In the genomic region with DNA sequence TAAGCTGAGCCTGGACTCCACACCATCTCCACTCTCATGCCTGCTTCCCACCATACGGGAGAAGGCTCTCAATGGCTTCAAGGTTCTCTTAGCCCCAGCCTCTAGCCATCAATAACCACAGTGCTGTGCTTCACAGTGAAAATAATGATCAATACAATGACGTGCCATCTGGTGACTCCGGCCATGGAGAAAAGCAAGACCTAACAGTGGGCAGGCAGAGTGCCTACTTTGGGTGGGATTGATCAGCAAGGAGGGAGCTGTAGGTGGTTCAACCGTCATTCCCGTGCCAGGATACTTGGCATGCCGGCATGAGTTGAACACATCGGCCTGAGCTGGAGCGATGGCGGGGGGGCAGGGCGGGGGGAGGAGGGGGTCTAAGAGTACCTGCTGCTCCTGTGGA, we compare ENCODE assay signal across 21 mouse cellular contexts. TPM values are rescaled to one million over a fixed set of nuclear protein-coding genes. Genes with fewer than 3 reads are reported as not detected.
DNase-seq lines count a peak whose midpoint lies in the region; ATAC-seq and TF ChIP-seq lines count a peak whose summit lies in the region.
"Had no signal": no experiment of that assay in that cellular context is flagged by ENCODE, and none has a peak within 500 bp of the region (broad histone marks: within the 10 kb centered on the region; RNA-seq: fewer than 3 reads in every experiment).

No protein-coding gene starts in this region.

- DNase-seq in embryonic facial prominence, embryonic 10.5 days (ENCODE audit: low spot score): no peak
- DNase-seq in layer of hippocampus, adult 2 months (ENCODE audit: low spot score in 2 of 2): no peak
- DNase-seq in layer of hippocampus, postnatal 36 days: no peak
- DNase-seq in limb, embryonic 10.5 days (ENCODE audit: low spot score): no peak
- DNase-seq in midbrain, embryonic 14.5 days: no peak
- no peak for DNase-seq in urinary bladder, postnatal 4 days (ENCODE audit: low spot score in 2 of 2)
- DNase-seq: cerebellum, adult 11 months; gastrocnemius, postnatal 25 days; layer of hippocampus, adult 9-11 months; lung, adult 18-20 months; right cerebral cortex, adult 18-20 months; spleen, adult 18-20 months had no signal

- WGBS in embryonic facial prominence, embryonic 15.5 days: 65% methylated on average over 10 of the region's 10 CpGs
- 61% methylated on average over 10 of the region's 10 CpGs for WGBS in embryonic facial prominence, embryonic 10.5 days
- WGBS in limb, embryonic 10.5 days: 48% methylated on average over 10 of the region's 10 CpGs
- 26% methylated on average over 10 of the region's 10 CpGs for WGBS in midbrain, embryonic 14.5 days

- ATAC-seq in embryonic facial prominence, embryonic 15.5 days (ENCODE audit: insufficient number of reproducible peaks, low FRiP score, low TSS enrichment, low read depth): no peak
- no peak for ATAC-seq in midbrain, embryonic 14.5 days (ENCODE audit: low FRiP score, low TSS enrichment)
- ATAC-seq in activated CD4-positive, CD25-positive, alpha-beta regulatory T cell, adult 4 months: no peak
- ATAC-seq: intestine, postnatal 0 days; Patski had no signal

- H3K27ac ChIP-seq in embryonic facial prominence, embryonic 15.5 days (replicated peaks): peak overlapping the region; percentile 66; the same call in 1 of the 2 replicates
- H3K27ac ChIP-seq in embryonic facial prominence, embryonic 10.5 days (replicated peaks): no peak overlapping the region
- peak overlapping the region; percentile 84 for H3K27ac ChIP-seq in layer of hippocampus, adult 2 months
- peak overlapping the region; percentile 50; the same call in 1 of the 2 replicates for H3K27ac ChIP-seq in limb, embryonic 10.5 days
- no peak overlapping the region for H3K27ac ChIP-seq in midbrain, embryonic 14.5 days (replicated peaks; ENCODE audit: low read depth, low read length)
- H3K27ac ChIP-seq: heart, embryonic 13.5 days; hindbrain, embryonic 12.5 days; kidney, postnatal 0 days; macrophage had no signal

- H3K4me2 ChIP-seq in embryonic facial prominence, embryonic 15.5 days (replicated peaks): no peak overlapping the region
- H3K4me2 ChIP-seq in midbrain, embryonic 14.5 days (ENCODE audit: low read length): peak overlapping the region; percentile 28
- H3K4me2 ChIP-seq: heart, embryonic 13.5 days; hindbrain, embryonic 12.5 days had no signal

- peaks cover 15% of the 10 kb centered on the region for H3K4me1 ChIP-seq in embryonic facial prominence, embryonic 15.5 days
- H3K4me1 ChIP-seq in embryonic facial prominence, embryonic 10.5 days: peaks cover 42% of the 10 kb centered on the region
- H3K4me1 ChIP-seq in limb, embryonic 10.5 days: peaks cover 53% of the 10 kb centered on the region
- peaks cover 27% of the 10 kb centered on the region for H3K4me1 ChIP-seq in midbrain, embryonic 14.5 days (ENCODE audit: control insufficient read depth, insufficient read depth, low read length)

- TF ChIP-seq CTCF in layer of hippocampus, adult 2 months (conservative IDR thresholded peaks at IDR 0.05): no peak

- no peaks in the 10 kb centered on the region for H3K9me3 ChIP-seq in embryonic facial prominence, embryonic 15.5 days (replicated peaks)
- H3K9me3 ChIP-seq in embryonic facial prominence, embryonic 10.5 days: no peaks in the 10 kb centered on the region
- no peaks in the 10 kb centered on the region for H3K9me3 ChIP-seq in limb, embryonic 10.5 days (replicated peaks)
- H3K9me3 ChIP-seq in midbrain, embryonic 14.5 days (ENCODE audit: control insufficient read depth, low read length): no peaks in the 10 kb centered on the region
- H3K9me3 ChIP-seq: heart, embryonic 13.5 days; hindbrain, embryonic 12.5 days had no signal

- no peaks in the 10 kb centered on the region for H3K27me3 ChIP-seq in embryonic facial prominence, embryonic 15.5 days
- H3K27me3 ChIP-seq in embryonic facial prominence, embryonic 10.5 days (replicated peaks; ENCODE audit: low read depth, poor library complexity, severe bottlenecking): no peaks in the 10 kb centered on the region
- peaks cover 29% of the 10 kb centered on the region for H3K27me3 ChIP-seq in limb, embryonic 10.5 days (ENCODE audit: low read depth, poor library complexity, severe bottlenecking)
- no peaks in the 10 kb centered on the region for H3K27me3 ChIP-seq in midbrain, embryonic 14.5 days (ENCODE audit: control insufficient read depth, insufficient read depth, low read length)
- H3K27me3 ChIP-seq: hindbrain, embryonic 12.5 days had no signal

- H3K4me3 ChIP-seq in embryonic facial prominence, embryonic 15.5 days (replicated peaks): no peak overlapping the region
- H3K4me3 ChIP-seq in embryonic facial prominence, embryonic 10.5 days: no peak overlapping the region
- no peak overlapping the region; the same call in 1 of the 2 replicates for H3K4me3 ChIP-seq in layer of hippocampus, adult 2 months
- no peak overlapping the region for H3K4me3 ChIP-seq in limb, embryonic 10.5 days
- H3K4me3 ChIP-seq in midbrain, embryonic 14.5 days (replicated peaks; ENCODE audit: low read depth, low read length): no peak overlapping the region
- H3K4me3 ChIP-seq: heart, embryonic 13.5 days; hindbrain, embryonic 12.5 days; myocyte had no signal

- H3K9ac ChIP-seq in embryonic facial prominence, embryonic 15.5 days: no peak overlapping the region
- no peak overlapping the region for H3K9ac ChIP-seq in midbrain, embryonic 14.5 days (replicated peaks; ENCODE audit: low read length)
- H3K9ac ChIP-seq: heart, embryonic 13.5 days; hindbrain, embryonic 12.5 days had no signal

- no peaks in the 10 kb centered on the region for H3K36me3 ChIP-seq in embryonic facial prominence, embryonic 15.5 days
- peaks cover 2% of the 10 kb centered on the region; the same call in 1 of the 2 replicates for H3K36me3 ChIP-seq in embryonic facial prominence, embryonic 10.5 days (replicated peaks)
- H3K36me3 ChIP-seq in limb, embryonic 10.5 days: no peaks in the 10 kb centered on the region
- no peaks in the 10 kb centered on the region for H3K36me3 ChIP-seq in midbrain, embryonic 14.5 days (ENCODE audit: control insufficient read depth, insufficient read depth, low read length)
- H3K36me3 ChIP-seq: heart, embryonic 13.5 days; hindbrain, embryonic 12.5 days had no signal

RNA-seq across cellular contexts. Expression of a gene that starts 40.3 kb away (rescaled TPM):
- polyA plus RNA-seq in embryonic facial prominence, embryonic 15.5 days (2015; fragmentation: Nextera tagmentation; extraction: Ambion mirVana): 9.1 and 10.0 TPM in 2 replicates
- polyA plus RNA-seq in embryonic facial prominence, embryonic 10.5 days (2016; fragmentation: Nextera tagmentation; extraction: Ambion mirVana): 15.8 and 21.0 TPM in 2 replicates
- total RNA-seq in layer of hippocampus, adult 2 months (2021): 100 to 1,000 TPM; 143 to 149 TPM
- 100 to 1,000 TPM; 104 to 149 TPM for total RNA-seq in layer of hippocampus, postnatal 36 days (2021)
- 19.7 and 29.3 TPM in 2 replicates for polyA plus RNA-seq in limb, embryonic 10.5 days (2016; fragmentation: Nextera tagmentation; extraction: Ambion mirVana)
- polyA plus RNA-seq in midbrain, embryonic 14.5 days (2014; fragmentation: Nextera tagmentation; extraction: Ambion mirVana): 6.0 and 7.0 TPM in 2 replicates
- not detected for polyA plus RNA-seq in activated CD4-positive, CD25-positive, alpha-beta regulatory T cell, adult 4 months (2017; shearing (Covaris generic))
- polyA plus RNA-seq: myocyte had no signal

Comparison
In these comparisons a context has a peak if more than half of its experiments do, and no peak if none do; other contexts are left out.
1. H3K27ac ChIP-seq: peak in embryonic facial prominence, embryonic 15.5 days (single experiment), layer of hippocampus, adult 2 months (single experiment) and limb, embryonic 10.5 days (single experiment); none in embryonic facial prominence, embryonic 10.5 days (single experiment) and midbrain, embryonic 14.5 days (single experiment).